Mouse (Mus musculus) intestine, embryonic 14.5 days (tissue): ENCODE measurements around the gene 4930435E12Rik. TPM values are rescaled to one million over a fixed set of nuclear protein-coding genes. Genes with fewer than 3 reads are reported as not detected.

Experiments
- ATAC-seq: fragments of 200-750 bp; cut with Nextera tagmentation; replicated peaks from 2 replicates; pipeline ENCODE4 v1.8.0; 2017; ENCODE audit warnings: low read depth, moderate number of reproducible peaks, moderate TSS enrichment, moderate library complexity; ENCODE audit not compliant: low FRiP score, low TSS enrichment
- DNase-seq: peaks from one replicate; pipeline ENCODE4 v3.0.0-alpha.2; 2018; ENCODE audit warnings: low spot score
- H3K27ac ChIP-seq: fragments of 300-500 bp; sonication (generic); 2 replicates; pipeline ENCODE4 v1.5.1; 2014; ENCODE audit warnings: low read depth, mild to moderate bottlenecking, control low read depth
- H3K27me3 ChIP-seq: fragments of 300-500 bp; sonication (generic); replicated peaks from 2 replicates; pipeline ENCODE4 v1.6.1; 2014; ENCODE audit warnings: low read length, control low read depth; ENCODE audit not compliant: control insufficient read depth, insufficient read depth
- H3K36me3 ChIP-seq: fragments of 300-500 bp; sonication (generic); 2 replicates; pipeline ENCODE4 v1.6.1; 2014; ENCODE audit warnings: low read length, control low read depth; ENCODE audit not compliant: control insufficient read depth, insufficient read depth
- H3K4me1 ChIP-seq: fragments of 300-500 bp; sonication (generic); replicated peaks from 2 replicates; pipeline ENCODE4 v1.6.1; 2014; ENCODE audit warnings: low read length, control low read depth, mixed read lengths; ENCODE audit not compliant: control insufficient read depth, insufficient read depth
- H3K4me2 ChIP-seq: fragments of 300-500 bp; sonication (generic); 2 replicates; pipeline ENCODE4 v1.6.1; 2014; ENCODE audit warnings: low read length
- H3K4me3 ChIP-seq: fragments of 300-500 bp; sonication (generic); 2 replicates; pipeline ENCODE4 v1.5.1; 2014; ENCODE audit warnings: low read depth, low read length, control low read depth, mixed read lengths
- H3K9ac ChIP-seq: fragments of 300-500 bp; sonication (generic); 2 replicates; pipeline ENCODE4 v1.6.1; 2014; ENCODE audit warnings: mild to moderate bottlenecking, low read length
- H3K9me3 ChIP-seq: fragments of 300-500 bp; sonication (generic); 2 replicates; pipeline ENCODE4 v1.6.1; 2016; ENCODE audit warnings: low read length, control low read depth; ENCODE audit not compliant: control insufficient read depth
- WGBS: fragments of 180-500 bp; shearing (Covaris S2); extraction: QIAGEN DNeasy Blood & Tissue Kit; methylation state at CpG from one replicate; pipeline ENCODE4 v1.1.7; 2014; 5-methylcytosine and 5-hydroxymethylcytosine counted together
- polyA plus RNA-seq: library from polyadenylated mRNA; unstranded; fragments of >200 nt; fragmentation: Nextera tagmentation; extraction: Ambion mirVana; gene quantifications from 2 replicates; pipeline ENCODE4 v1.2.1, GENCODE M21; 2014

The 4930435E12Rik gene
- polyA plus RNA-seq, 1 experiment from 2014 or later: not detected

DNA sequence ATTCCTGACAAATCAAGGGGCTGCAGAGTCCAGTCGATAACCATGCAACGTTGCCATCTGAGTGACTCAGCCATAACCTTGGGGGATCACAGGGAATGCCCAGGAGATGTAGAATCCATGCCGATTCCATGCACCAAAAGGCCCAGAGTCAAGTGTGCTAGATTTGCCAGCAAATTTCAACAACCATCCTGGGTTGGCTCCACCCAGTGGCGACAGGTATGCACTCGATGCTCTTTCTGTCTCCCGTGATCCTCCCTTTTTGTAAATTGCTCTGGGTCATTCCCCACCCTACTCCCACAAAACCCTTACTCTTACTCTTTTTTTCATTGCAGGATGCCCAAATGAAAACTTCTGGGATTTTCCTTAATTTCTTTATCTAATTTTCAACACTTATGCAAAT lies 52.2 kb downstream of the 4930435E12Rik start:
- 55% methylated on average over 6 of the region's 6 CpGs for WGBS
- ATAC-seq (no peak), DNase-seq (no peak)
- H3K4me1 ChIP-seq: peaks cover 8% of the 10 kb centered on the region; the same call in 1 of the 2 replicates
- H3K4me2 ChIP-seq: no peak overlapping the region
- H3K9me3 ChIP-seq: no peaks in the 10 kb centered on the region
- no peaks in the 10 kb centered on the region for H3K27me3 ChIP-seq
- no peak overlapping the region for H3K27ac ChIP-seq
- H3K9ac ChIP-seq: no peak overlapping the region
- H3K36me3 ChIP-seq: no peaks in the 10 kb centered on the region
- H3K4me3 ChIP-seq: no peak overlapping the region

DNA sequence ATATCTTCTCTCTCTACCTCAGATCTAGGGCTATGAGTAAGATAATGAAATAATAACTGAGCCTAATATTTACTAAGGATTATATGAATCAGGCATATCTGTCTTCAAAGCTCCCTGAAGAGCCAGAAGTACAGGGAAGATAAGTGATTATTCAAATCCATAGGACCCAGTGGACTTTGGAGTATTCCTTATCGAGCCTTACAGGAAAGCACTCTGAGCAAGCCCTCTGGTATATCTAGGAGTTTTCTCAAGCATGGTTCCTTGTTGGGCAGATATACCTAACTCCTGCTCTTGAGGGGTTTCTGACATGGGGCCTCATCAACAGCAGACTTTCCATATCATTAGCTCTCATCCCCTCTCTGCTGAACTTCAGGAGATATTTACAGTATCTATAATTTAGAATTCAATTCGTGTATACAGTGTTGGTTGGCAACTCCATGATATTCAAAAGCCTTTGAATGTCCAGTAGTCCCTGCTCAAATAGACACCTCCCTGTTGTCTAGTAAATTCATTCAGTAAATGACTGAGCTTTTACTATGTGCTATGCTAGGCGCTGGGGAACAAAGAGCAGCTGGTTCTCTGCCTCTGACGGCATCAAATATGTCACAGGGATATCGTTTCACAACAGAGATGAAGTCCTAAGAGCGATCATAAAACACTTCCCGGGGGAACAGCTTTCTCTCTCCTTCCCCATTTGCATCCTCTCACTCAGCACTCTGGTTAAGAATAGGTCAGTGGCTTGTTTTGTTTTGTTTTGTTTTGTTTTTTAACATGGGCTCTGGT lies 53.4 kb downstream of the 4930435E12Rik start:
- H3K27ac ChIP-seq: no peak overlapping the region
- peak; percentile 63 for ATAC-seq

DNA sequence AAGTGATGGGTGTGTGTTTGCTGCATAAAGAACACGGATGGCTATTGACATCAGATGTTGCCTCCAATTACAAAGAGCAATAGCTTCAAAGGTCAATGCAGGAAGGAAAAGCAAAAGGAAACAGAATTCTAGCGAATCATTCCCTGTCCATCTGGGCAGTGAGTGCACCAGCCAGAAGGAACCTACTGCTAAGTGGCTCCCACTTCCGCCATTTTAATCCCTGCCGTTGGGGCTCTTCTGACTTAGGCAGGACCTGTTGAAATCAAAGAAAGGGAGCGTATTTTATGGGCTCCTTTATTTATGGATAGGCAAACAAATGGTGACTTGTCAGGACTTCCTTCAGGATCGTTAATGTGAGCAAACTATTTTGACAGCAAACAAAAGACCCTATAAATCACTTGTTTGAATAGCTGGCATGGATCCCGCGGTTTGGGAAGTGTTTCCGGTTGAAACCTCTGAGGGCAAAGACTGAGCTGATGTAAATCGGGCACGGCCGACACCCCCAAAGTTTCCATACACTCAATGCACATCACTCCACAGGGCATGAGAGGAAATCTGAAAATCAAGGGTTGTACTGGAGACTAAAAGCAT lies 55.5 kb downstream of the 4930435E12Rik start:
- Histone ChIP-seq H3K9me3 (no peaks in the 10 kb centered on the region), H3K27ac (0 out of 2 replicates have a peak overlapping the region, but pooled peaks have one; percentile 18), H3K9ac (no peak overlapping the region), H3K4me2 (peak overlapping the region; percentile 21; the same call in 1 of the 2 replicates), H3K36me3 (peaks cover 6% of the 10 kb centered on the region; the same call in 1 of the 2 replicates), H3K4me1 (peaks cover 8% of the 10 kb centered on the region; the same call in 1 of the 2 replicates), H3K27me3 (no peaks in the 10 kb centered on the region), H3K4me3 (no peak overlapping the region)
- DNase-seq (no peak), ATAC-seq (peak; percentile 20; the same call in 1 of the 2 replicates)
- WGBS: 36% methylated on average over 12 of the region's 12 CpGs

More for the DNA sequence above, 53.4 kb downstream of the 4930435E12Rik start:
- Histone ChIP-seq H3K4me2 (no peak overlapping the region), H3K9me3 (no peaks in the 10 kb centered on the region), H3K4me3 (no peak overlapping the region), H3K4me1 (peaks cover 8% of the 10 kb centered on the region; the same call in 1 of the 2 replicates), H3K27me3 (no peaks in the 10 kb centered on the region), H3K9ac (no peak overlapping the region), H3K36me3 (no peaks in the 10 kb centered on the region)
- 57% methylated on average over 7 of the region's 7 CpGs for WGBS
- DNase-seq: no peak

DNA sequence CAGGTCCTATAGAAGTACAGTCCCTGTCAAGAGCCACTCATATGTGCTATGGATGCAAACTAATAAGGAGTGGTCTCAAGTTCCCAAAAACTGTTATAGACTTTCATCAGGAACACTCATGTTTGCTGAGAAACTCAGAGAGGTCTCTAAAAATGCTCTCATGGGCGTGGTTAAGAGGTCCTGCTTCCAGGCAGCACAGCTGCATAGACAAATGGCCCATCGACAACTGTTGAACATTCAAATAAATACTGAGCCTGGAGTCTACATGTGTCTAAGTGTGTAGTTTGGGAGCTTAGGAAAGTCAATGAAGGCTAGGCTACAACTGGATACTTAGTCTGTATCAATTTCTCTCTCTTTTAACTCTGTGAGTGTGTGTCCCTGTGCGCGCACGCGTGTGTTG lies 57.4 kb downstream of the 4930435E12Rik start:
- H3K4me3 ChIP-seq: no peak overlapping the region
- DNase-seq (no peak), ATAC-seq (no peak)
- H3K4me1 ChIP-seq: peaks cover 8% of the 10 kb centered on the region; the same call in 1 of the 2 replicates
- H3K36me3 ChIP-seq: peaks cover 19% of the 10 kb centered on the region; the same call in 1 of the 2 replicates
- H3K27ac ChIP-seq: no peak overlapping the region
- no peaks in the 10 kb centered on the region for H3K9me3 ChIP-seq
- no peaks in the 10 kb centered on the region for H3K27me3 ChIP-seq
- 90% methylated on average over 6 of the region's 6 CpGs for WGBS
- no peak overlapping the region for H3K9ac ChIP-seq
- H3K4me2 ChIP-seq: no peak overlapping the region

DNA sequence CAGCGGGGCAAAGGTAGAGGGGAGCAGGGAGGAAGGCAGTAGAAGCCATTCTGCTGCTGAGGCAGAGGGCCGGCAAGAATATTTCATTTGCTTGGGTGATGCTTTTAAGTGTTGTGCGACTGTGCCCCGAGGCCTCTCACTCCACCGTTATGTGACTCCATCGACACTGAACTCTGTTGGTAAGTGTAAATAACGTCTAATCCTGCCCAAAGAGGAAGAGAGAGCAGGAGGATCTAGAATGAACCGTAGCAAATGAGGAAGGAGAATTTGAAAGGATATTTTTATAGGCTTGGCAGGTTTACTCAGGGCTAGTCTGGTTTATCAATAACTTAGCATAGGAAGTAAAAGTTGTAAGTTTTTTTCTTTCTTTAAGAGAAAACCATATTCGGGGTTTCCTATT lies 59.0 kb downstream of the 4930435E12Rik start:
- peaks cover 8% of the 10 kb centered on the region; the same call in 1 of the 2 replicates for H3K4me1 ChIP-seq
- DNase-seq (no peak), ATAC-seq (no peak)
- H3K9ac ChIP-seq: no peak overlapping the region
- WGBS: 72% methylated on average over 9 of the region's 9 CpGs
- H3K36me3 ChIP-seq: peaks cover 22% of the 10 kb centered on the region; the same call in 1 of the 2 replicates
- H3K9me3 ChIP-seq: no peaks in the 10 kb centered on the region
- H3K27ac ChIP-seq: no peak overlapping the region
- no peak overlapping the region for H3K4me2 ChIP-seq
- H3K4me3 ChIP-seq: no peak overlapping the region
- no peaks in the 10 kb centered on the region for H3K27me3 ChIP-seq

DNA sequence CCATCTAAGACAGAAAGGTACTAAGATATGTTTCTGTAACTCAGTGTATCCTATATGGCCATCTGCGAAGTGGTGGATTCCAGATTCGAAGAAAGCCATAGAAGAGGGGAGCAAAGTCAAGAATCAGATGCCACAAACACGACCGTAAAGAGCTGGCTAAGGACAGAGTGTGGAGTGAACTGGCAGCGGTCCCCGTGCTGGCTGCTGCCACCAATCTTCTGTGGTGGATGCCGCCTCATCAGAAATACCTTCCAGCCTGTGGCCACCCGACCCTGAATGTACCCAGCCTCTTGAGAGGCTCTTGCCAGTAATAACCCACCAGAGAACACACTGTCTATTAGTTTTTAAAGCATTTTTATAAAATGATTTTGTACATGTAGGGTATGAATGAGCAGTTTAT lies 60.2 kb downstream of the 4930435E12Rik start:
- Histone ChIP-seq H3K27me3 (no peaks in the 10 kb centered on the region), H3K4me1 (peaks cover 5% of the 10 kb centered on the region; the same call in 1 of the 2 replicates), H3K9ac (no peak overlapping the region), H3K36me3 (peaks cover 28% of the 10 kb centered on the region; the same call in 1 of the 2 replicates), H3K4me3 (no peak overlapping the region), H3K4me2 (no peak overlapping the region), H3K9me3 (no peaks in the 10 kb centered on the region), H3K27ac (no peak overlapping the region)
- 95% methylated on average over 8 of the region's 8 CpGs for WGBS
- ATAC-seq (no peak), DNase-seq (no peak)

DNA sequence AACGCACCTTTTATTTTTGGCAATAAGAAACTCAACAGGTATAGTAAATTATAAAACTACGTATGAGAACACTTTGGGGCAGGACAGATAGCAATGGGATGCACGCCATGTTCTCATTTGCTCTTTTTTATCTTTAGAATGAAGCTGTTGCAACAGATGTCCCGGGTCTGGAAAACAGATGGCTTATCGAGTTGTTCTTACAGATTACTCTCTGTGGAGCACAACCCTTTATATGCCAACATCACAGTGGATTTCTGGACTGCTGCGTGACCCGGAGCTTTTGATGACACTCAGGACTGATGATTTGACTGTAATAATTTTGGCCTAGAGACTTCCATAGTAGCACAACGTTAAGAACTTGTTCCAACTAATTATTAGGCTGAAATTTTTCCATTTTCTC lies 60.8 kb downstream of the 4930435E12Rik start:
- no peak overlapping the region for H3K4me2 ChIP-seq
- 88% methylated on average over 8 of the region's 8 CpGs for WGBS
- H3K36me3 ChIP-seq: peaks cover 32% of the 10 kb centered on the region; the same call in 1 of the 2 replicates
- H3K9ac ChIP-seq: no peak overlapping the region
- no peak overlapping the region for H3K4me3 ChIP-seq
- no peaks in the 10 kb centered on the region for H3K27me3 ChIP-seq
- ATAC-seq: no peak
- no peaks in the 10 kb centered on the region; the same call in 1 of the 2 replicates for H3K4me1 ChIP-seq
- H3K9me3 ChIP-seq: no peaks in the 10 kb centered on the region
- H3K27ac ChIP-seq: no peak overlapping the region
- DNase-seq: no peak

DNA sequence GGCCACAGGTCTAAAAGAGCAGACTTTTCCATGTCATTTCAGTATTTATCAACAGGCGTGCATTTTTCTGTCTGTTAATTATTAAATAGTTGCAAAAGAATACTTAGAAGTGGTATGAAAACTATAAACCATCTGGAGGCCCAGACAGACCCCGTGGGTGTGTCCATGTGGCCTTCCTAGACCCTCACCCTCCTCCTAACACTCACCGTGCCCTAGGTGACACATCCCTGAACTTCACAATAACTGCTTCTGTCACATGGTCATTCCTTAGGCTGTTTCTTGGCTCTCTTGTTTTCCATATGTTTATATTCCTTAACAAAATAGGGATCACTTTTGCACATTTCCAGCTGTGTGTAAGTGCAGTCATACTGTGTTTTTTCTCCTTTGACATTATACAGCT lies 61.9 kb downstream of the 4930435E12Rik start:
- no peaks in the 10 kb centered on the region for H3K9me3 ChIP-seq
- no peak overlapping the region for H3K4me3 ChIP-seq
- 56% methylated on average over 3 of the region's 3 CpGs for WGBS
- no peaks in the 10 kb centered on the region for H3K4me1 ChIP-seq
- H3K4me2 ChIP-seq: no peak overlapping the region
- H3K9ac ChIP-seq: no peak overlapping the region
- no peak for ATAC-seq
- H3K27me3 ChIP-seq: no peaks in the 10 kb centered on the region
- DNase-seq: no peak
- H3K27ac ChIP-seq: no peak overlapping the region
- peaks cover 33% of the 10 kb centered on the region; the same call in 1 of the 2 replicates for H3K36me3 ChIP-seq
